Mouse (Mus musculus) thymus, postnatal 4 days (tissue): ENCODE results near the gene Pitpnc1.

Experiments
- DNase-seq: peaks from one replicate; pipeline ENCODE4 v3.0.0; 2021

Pitpnc1 gene

GRCm38 (mm10) chr11:107215111-107215510, 255.4 kb downstream of the Pitpnc1 start:
- no peak for DNase-seq

GRCm38 (mm10) chr11:107213745-107214144, 256.8 kb downstream of the Pitpnc1 start:
- DNase-seq = no peak

GRCm38 (mm10) chr11:107209818-107210217, 260.7 kb downstream of the Pitpnc1 start:
- no peak for DNase-seq

GRCm38 (mm10) chr11:107201773-107202172, 268.7 kb downstream of the Pitpnc1 start:
- DNase-seq = no peak

- no peak for DNase-seq
These were observed 271.2 kb downstream of the Pitpnc1 start for GRCm38 (mm10) chr11:107199281-107199680.

- DNase-seq = no peak
These were observed 275.2 kb downstream of the Pitpnc1 start for GRCm38 (mm10) chr11:107195334-107195733.

GRCm38 (mm10) chr11:107190376-107190775, 280.1 kb downstream of the Pitpnc1 start:
- DNase-seq = no peak

- peak; percentile 98 for DNase-seq
These were observed 281.6 kb downstream of the Pitpnc1 start, which contains the start of gene Nol11 for GRCm38 (mm10) chr11:107188565-107189552. TSS of gene Nol11 (minus strand) at chr11:107189381.

- DNase-seq = no peak
These were observed 286.7 kb downstream of the Pitpnc1 start for GRCm38 (mm10) chr11:107183777-107184176.

- no peak for DNase-seq
These were observed 309.3 kb downstream of the Pitpnc1 start for GRCm38 (mm10) chr11:107161215-107161614.

GRCm38 (mm10) chr11:107159034-107159433, 311.5 kb downstream of the Pitpnc1 start:
- peak; percentile 21 for DNase-seq
